Mouse (Mus musculus): ENCODE measurements around the gene Baz2a.
"Not testable (repeated sequence)": the region's sequence is repeated elsewhere in the genome, so short reads cannot be mapped to it uniquely, and the experiment has no call there.

Baz2a gene

GRCm38 (mm10) chr10:128081807-128082476 is 9.4 kb upstream of the Baz2a start:
- no peak for DNase-seq (ENCODE audit: low spot score in 2 of 2)

- DNase-seq (ENCODE audit: low spot score in 2 of 2) = no peak
Observed at GRCm38 (mm10) chr10:128082477-128082808, 8.9 kb upstream of the Baz2a start.

GRCm38 (mm10) chr10:128082880-128083421 is 8.4 kb upstream of the Baz2a start, which contains the start of gene Atp5b:
Atp5b (plus strand) TSS chr10:128083273.
- peak; percentile 98 to 99 for DNase-seq (ENCODE audit: low spot score in 2 of 2)

- DNase-seq (ENCODE audit: low spot score in 2 of 2) = no peak
Observed at GRCm38 (mm10) chr10:128083688-128084087, 7.7 kb upstream of the Baz2a start.

GRCm38 (mm10) chr10:128084160-128084559 is 7.2 kb upstream of the Baz2a start:
- no peak for DNase-seq (ENCODE audit: low spot score in 2 of 2)

GRCm38 (mm10) chr10:128086391-128086790 is 5.0 kb upstream of the Baz2a start:
- no peak for DNase-seq (ENCODE audit: low spot score in 2 of 2)

GRCm38 (mm10) chr10:128087216-128087615 is 4.2 kb upstream of the Baz2a start:
- not testable (repeated sequence) for DNase-seq (ENCODE audit: low spot score in 2 of 2)

GRCm38 (mm10) chr10:128088181-128088580 is 3.2 kb upstream of the Baz2a start:
- DNase-seq (ENCODE audit: low spot score in 2 of 2) = no peak

GRCm38 (mm10) chr10:128089842-128090241 is 1.5 kb upstream of the Baz2a start:
- no peak for DNase-seq (ENCODE audit: low spot score in 2 of 2)

- DNase-seq (ENCODE audit: low spot score in 2 of 2) = peak; percentile 88 to 92
Observed at GRCm38 (mm10) chr10:128090651-128091563, 470 bp upstream of the Baz2a start.

- DNase-seq (ENCODE audit: low spot score in 2 of 2) = peak; percentile 70 to 72
Observed at GRCm38 (mm10) chr10:128092506-128093495, 1.4 kb downstream of the Baz2a start.

- DNase-seq (ENCODE audit: low spot score in 2 of 2) = peak in 1 of 2 experiments; percentile 26
Observed at GRCm38 (mm10) chr10:128093496-128094294, 2.3 kb downstream of the Baz2a start.

- peak; percentile 56 to 65 for DNase-seq (ENCODE audit: low spot score in 2 of 2)
Observed at GRCm38 (mm10) chr10:128094340-128094968, 3.1 kb downstream of the Baz2a start.

GRCm38 (mm10) chr10:128095003-128095636 is 3.7 kb downstream of the Baz2a start:
- no peak for DNase-seq (ENCODE audit: low spot score in 2 of 2)

- DNase-seq (ENCODE audit: low spot score in 2 of 2) = no peak
Observed at GRCm38 (mm10) chr10:128096313-128096692, 4.9 kb downstream of the Baz2a start.

- DNase-seq (ENCODE audit: low spot score in 2 of 2) = peak; percentile 77 to 86
Observed at GRCm38 (mm10) chr10:128096693-128097586, 5.6 kb downstream of the Baz2a start.

GRCm38 (mm10) chr10:128097587-128097971 is 6.2 kb downstream of the Baz2a start:
- DNase-seq (ENCODE audit: low spot score in 2 of 2) = peak; percentile 56 to 66

GRCm38 (mm10) chr10:128110103-128110761 is 18.9 kb downstream of the Baz2a start:
- DNase-seq (ENCODE audit: low spot score in 2 of 2) = no peak

Data from right cerebral cortex, adult 2 months (tissue).